Mouse (Mus musculus): ENCODE measurements around the gene Cdk2ap2.

DNA sequence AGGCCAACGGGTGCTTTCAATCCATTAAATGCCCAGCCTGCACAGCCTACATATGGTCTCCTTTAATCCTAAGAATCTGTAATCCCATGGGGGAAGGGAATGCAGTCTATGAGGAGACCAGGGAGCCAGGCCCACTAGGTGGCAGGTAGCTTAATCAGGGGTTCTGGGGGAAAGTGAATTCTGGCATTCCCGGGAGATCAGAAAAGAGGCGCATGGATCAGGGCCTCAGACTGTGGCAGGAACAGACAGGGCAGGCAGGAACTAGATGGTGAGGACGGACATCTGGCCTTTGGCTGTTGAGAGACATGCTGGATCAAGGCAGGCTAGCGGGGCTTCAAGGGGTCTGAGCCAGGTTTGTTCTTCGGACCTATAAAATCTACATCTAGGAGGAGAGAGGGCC, 4.5 kb downstream of the Cdk2ap2 start:
- TF ChIP-seq GATA1 (IDR thresholded peaks at IDR 0.05; ENCODE audit: borderline replicate concordance, low read length) = no peak
- no peak for TF ChIP-seq FLI1 (IDR thresholded peaks at IDR 0.05; ENCODE audit: low read length)
